Mouse (Mus musculus) heart, embryonic 16.5 days (tissue): ENCODE results near the gene Tnfsf12. TPM values are rescaled to one million over a fixed set of nuclear protein-coding genes. Genes with fewer than 3 reads are reported as not detected.

Experiments
- ATAC-seq: fragments of 200-750 bp; cut with Nextera tagmentation; replicated peaks from 2 replicates; pipeline ENCODE4 v1.8.0; 2017; ENCODE audit warnings: moderate number of reproducible peaks; ENCODE audit not compliant: insufficient read depth, low FRiP score; ENCODE audit errors: extremely low read depth
- H3K27ac ChIP-seq: fragments of 300-500 bp; sonication (generic); 2 replicates; pipeline ENCODE4 v1.5.1; 2014; ENCODE audit warnings: mild to moderate bottlenecking, low read length, control low read depth, moderate library complexity
- H3K27me3 ChIP-seq: fragments of 300-500 bp; sonication (generic); 2 replicates; pipeline ENCODE4 v1.6.1; 2014; ENCODE audit warnings: low read length, mixed read lengths; ENCODE audit not compliant: control insufficient read depth, insufficient read depth
- H3K36me3 ChIP-seq: fragments of 300-500 bp; sonication (generic); 2 replicates; pipeline ENCODE4 v1.6.1; 2014; ENCODE audit not compliant: control insufficient read depth, insufficient read depth
- H3K4me1 ChIP-seq: fragments of 300-500 bp; sonication (generic); 2 replicates; pipeline ENCODE4 v1.6.1; 2014; ENCODE audit warnings: low read length, mixed read lengths; ENCODE audit not compliant: control insufficient read depth, insufficient read depth
- H3K4me2 ChIP-seq: fragments of 300-500 bp; sonication (generic); 2 replicates; pipeline ENCODE4 v1.6.1; 2014; ENCODE audit warnings: low read depth, mild to moderate bottlenecking, control low read depth, low read length
- H3K4me3 ChIP-seq: fragments of 300-500 bp; sonication (generic); 2 replicates; pipeline ENCODE4 v1.5.1; 2014; ENCODE audit warnings: mild to moderate bottlenecking, control low read depth, low read length
- H3K9ac ChIP-seq: fragments of 300-500 bp; sonication (generic); 2 replicates; pipeline ENCODE4 v1.6.1; 2014; ENCODE audit warnings: low read length, control low read depth
- H3K9me3 ChIP-seq: fragments of 300-500 bp; sonication (generic); replicated peaks from 2 replicates; pipeline ENCODE4 v1.6.1; 2016; ENCODE audit warnings: low read length; ENCODE audit not compliant: control insufficient read depth
- WGBS: fragments of 180-500 bp; shearing (Covaris S2); extraction: QIAGEN DNeasy Blood & Tissue Kit; methylation state at CpG from one replicate; pipeline ENCODE4 v1.1.7; 2014; 5-methylcytosine and 5-hydroxymethylcytosine counted together
- polyA plus RNA-seq: library from polyadenylated mRNA; unstranded; fragments of >200 nt; fragmentation: Nextera tagmentation; extraction: Ambion mirVana; gene quantifications from 2 replicates; pipeline ENCODE4 v1.2.1, GENCODE M21; 2015

The Tnfsf12 gene
- polyA plus RNA-seq, 1 experiment from 2014 or later: 5.9 TPM

- H3K4me1 ChIP-seq: peaks cover 15% of the 10 kb centered on the region
- peak overlapping the region; percentile 76 for H3K4me2 ChIP-seq
- H3K9me3 ChIP-seq: no peaks in the 10 kb centered on the region
- H3K27ac ChIP-seq: peak overlapping the region; percentile 98
- H3K9ac ChIP-seq: peak overlapping the region; percentile 76
- H3K4me3 ChIP-seq: peak overlapping the region; percentile 75
- H3K36me3 ChIP-seq: peaks cover 36% of the 10 kb centered on the region
- H3K27me3 ChIP-seq: no peaks in the 10 kb centered on the region
- ATAC-seq: no peak
- 64% methylated on average over 13 of the region's 13 CpGs for WGBS
Measured at GRCm38 (mm10) chr11:69662967-69663671, 32.5 kb downstream of the Tnfsf12 start.

- H3K9ac ChIP-seq: peak within 1 kb of the TSS; percentile 76
- H3K27me3 ChIP-seq: no peaks in the 10 kb centered on the region
- peak within 1 kb of the TSS; percentile 76 for H3K4me2 ChIP-seq
- H3K36me3 ChIP-seq: peaks cover 36% of the 10 kb centered on the region
- WGBS: under 1% methylated on average over 48 of the region's 48 CpGs
- peak within 1 kb of the TSS; percentile 75 for H3K4me3 ChIP-seq
- H3K4me1 ChIP-seq: peaks cover 15% of the 10 kb centered on the region
- peak within 1 kb of the TSS; percentile 98 for H3K27ac ChIP-seq
- ATAC-seq: peak; percentile 96
- H3K9me3 ChIP-seq: no peaks in the 10 kb centered on the region
Measured at GRCm38 (mm10) chr11:69662213-69662966, 33.3 kb downstream of the Tnfsf12 start, which contains the start of gene Mpdu1. Mpdu1 (minus strand) TSS chr11:69662642.

- Histone ChIP-seq H3K27me3 (no peaks in the 10 kb centered on the region), H3K36me3 (peaks cover 38% of the 10 kb centered on the region), H3K9me3 (no peaks in the 10 kb centered on the region), H3K4me3 (peak overlapping the region; percentile 75), H3K9ac (peak overlapping the region; percentile 76), H3K27ac (peak overlapping the region; percentile 98), H3K4me1 (peaks cover 15% of the 10 kb centered on the region), H3K4me2 (peak overlapping the region; percentile 76)
- no peak for ATAC-seq
- 62% methylated on average over 3 of the region's 3 CpGs for WGBS
Measured at GRCm38 (mm10) chr11:69661221-69661881, 34.3 kb downstream of the Tnfsf12 start.

GRCm38 (mm10) chr11:69657462-69657881 lies 38.2 kb downstream of the Tnfsf12 start:
- Histone ChIP-seq H3K9ac (no peak overlapping the region), H3K27me3 (no peaks in the 10 kb centered on the region), H3K4me2 (no peak overlapping the region), H3K4me1 (peaks cover 12% of the 10 kb centered on the region), H3K9me3 (no peaks in the 10 kb centered on the region), H3K27ac (no peak overlapping the region), H3K36me3 (peaks cover 32% of the 10 kb centered on the region), H3K4me3 (no peak overlapping the region)
- no peak for ATAC-seq
- WGBS: 81% methylated on average over 15 of the region's 15 CpGs

GRCm38 (mm10) chr11:69656617-69657461 lies 38.8 kb downstream of the Tnfsf12 start:
- Histone ChIP-seq H3K27me3 (no peaks in the 10 kb centered on the region), H3K9ac (no peak overlapping the region), H3K27ac (no peak overlapping the region), H3K9me3 (no peaks in the 10 kb centered on the region), H3K4me1 (peaks cover 12% of the 10 kb centered on the region), H3K4me2 (no peak overlapping the region), H3K36me3 (peaks cover 38% of the 10 kb centered on the region), H3K4me3 (no peak overlapping the region)
- 74% methylated on average over 10 of the region's 10 CpGs for WGBS
- no peak for ATAC-seq

GRCm38 (mm10) chr11:69656065-69656455 lies 39.6 kb downstream of the Tnfsf12 start:
- 80% methylated on average over 5 of the region's 5 CpGs for WGBS
- H3K36me3 ChIP-seq: peaks cover 44% of the 10 kb centered on the region
- H3K4me1 ChIP-seq: peaks cover 6% of the 10 kb centered on the region; the same call in 1 of the 2 replicates
- no peaks in the 10 kb centered on the region for H3K9me3 ChIP-seq
- H3K4me3 ChIP-seq: no peak overlapping the region
- ATAC-seq: no peak
- H3K4me2 ChIP-seq: no peak overlapping the region
- H3K27ac ChIP-seq: no peak overlapping the region
- no peak overlapping the region for H3K9ac ChIP-seq
- H3K27me3 ChIP-seq: no peaks in the 10 kb centered on the region

- Histone ChIP-seq H3K4me2 (peak within 1 kb of the TSS; percentile 39), H3K9ac (peak within 1 kb of the TSS; percentile 56), H3K27ac (0 out of 2 replicates have a peak within 1 kb of the TSS, but pooled peaks have one; percentile 27), H3K36me3 (peaks cover 50% of the 10 kb centered on the region), H3K4me1 (peaks cover 6% of the 10 kb centered on the region; the same call in 1 of the 2 replicates), H3K9me3 (no peaks in the 10 kb centered on the region), H3K4me3 (no peak within 1 kb of the TSS), H3K27me3 (no peaks in the 10 kb centered on the region)
- 23% methylated on average over 34 of the region's 34 CpGs for WGBS
- 0 out of 2 replicates have a peak, but pooled peaks have one; percentile 58 for ATAC-seq
Measured at GRCm38 (mm10) chr11:69655264-69656064, 40.2 kb downstream of the Tnfsf12 start, which contains the start of gene Sox15. Sox15 (plus strand) TSS chr11:69655314.
